Mouse (Mus musculus) liver, postnatal 0 days (tissue): ENCODE data around the gene Lrrn4. TPM values are rescaled to one million over a fixed set of nuclear protein-coding genes. Genes with fewer than 3 reads are reported as not detected.
A peak's percentile ranks its signal among the peaks of the same experiment; 100 is the strongest.

ENCODE experiments used
- ATAC-seq: fragments of 200-750 bp; cut with Nextera tagmentation; 2 replicates; pipeline ENCODE4 v1.8.0; 2017; ENCODE audit warnings: mild to moderate bottlenecking, moderate library complexity
- DNase-seq: peaks from one replicate; pipeline ENCODE4 v3.0.0-alpha.2; 2016
- H3K27ac ChIP-seq: fragments of 300-500 bp; sonication (generic); 2 replicates; pipeline ENCODE4 v1.5.1; 2014; ENCODE audit warnings: antibody characterized with exemption, moderate library complexity, mild to moderate bottlenecking, low read depth
- H3K27me3 ChIP-seq: fragments of 300-500 bp; sonication (generic); 2 replicates; pipeline ENCODE4 v1.6.1; 2014; ENCODE audit warnings: low read length, control low read depth, mixed read lengths; ENCODE audit not compliant: insufficient read depth
- H3K36me3 ChIP-seq: fragments of 300-500 bp; sonication (generic); replicated peaks from 2 replicates; pipeline ENCODE4 v1.6.1; 2014; ENCODE audit warnings: mild to moderate bottlenecking, control low read depth, low read length, moderate library complexity, mixed read lengths; ENCODE audit not compliant: insufficient read depth
- H3K4me1 ChIP-seq: fragments of 300-500 bp; sonication (generic); 2 replicates; pipeline ENCODE4 v1.6.1; 2014; ENCODE audit warnings: antibody characterized with exemption, mild to moderate bottlenecking, control low read depth; ENCODE audit not compliant: insufficient read depth
- H3K4me2 ChIP-seq: fragments of 300-500 bp; sonication (generic); 2 replicates; pipeline ENCODE4 v1.6.1; 2014; ENCODE audit warnings: low read depth, mild to moderate bottlenecking, low read length, moderate library complexity, mixed read lengths
- H3K4me3 ChIP-seq: fragments of 300-500 bp; sonication (generic); 2 replicates; pipeline ENCODE4 v1.5.1; 2014; ENCODE audit warnings: low read depth, low read length
- H3K9ac ChIP-seq: fragments of 300-500 bp; sonication (generic); replicated peaks from 2 replicates; pipeline ENCODE4 v1.6.1; 2014; ENCODE audit warnings: mild to moderate bottlenecking, moderate library complexity
- H3K9me3 ChIP-seq: fragments of 300-500 bp; sonication (generic); 2 replicates; pipeline ENCODE4 v1.6.1; 2016; ENCODE audit warnings: mild to moderate bottlenecking, control low read depth, low read length, mixed read lengths
- CTCF ChIP-seq: sonication (generic); IDR thresholded peaks from 2 replicates; pipeline ENCODE4 v1.5.1; 2016; ENCODE audit warnings: antibody characterized with exemption, low read depth
- EP300 ChIP-seq: IDR thresholded peaks from 2 replicates; pipeline ENCODE4 v1.6.1; 2016; ENCODE audit warnings: antibody characterized with exemption, low read depth, mild to moderate bottlenecking
- WGBS: fragments of 180-500 bp; shearing (Covaris S2); extraction: QIAGEN DNeasy Blood & Tissue Kit; methylation state at CpG from one replicate; pipeline ENCODE4 v1.1.7; 2014; ENCODE audit not compliant: insufficient replicate concordance; 5-methylcytosine and 5-hydroxymethylcytosine counted together
- polyA plus RNA-seq: library from polyadenylated mRNA; unstranded; fragments of >200 nt; fragmentation: Nextera tagmentation; extraction: Ambion mirVana; gene quantifications from 2 replicates; pipeline ENCODE4 v1.2.1, GENCODE M21; 2015

Lrrn4 gene
- polyA plus RNA-seq, 1 experiment from 2014 or later = 1.2 TPM

DNA sequence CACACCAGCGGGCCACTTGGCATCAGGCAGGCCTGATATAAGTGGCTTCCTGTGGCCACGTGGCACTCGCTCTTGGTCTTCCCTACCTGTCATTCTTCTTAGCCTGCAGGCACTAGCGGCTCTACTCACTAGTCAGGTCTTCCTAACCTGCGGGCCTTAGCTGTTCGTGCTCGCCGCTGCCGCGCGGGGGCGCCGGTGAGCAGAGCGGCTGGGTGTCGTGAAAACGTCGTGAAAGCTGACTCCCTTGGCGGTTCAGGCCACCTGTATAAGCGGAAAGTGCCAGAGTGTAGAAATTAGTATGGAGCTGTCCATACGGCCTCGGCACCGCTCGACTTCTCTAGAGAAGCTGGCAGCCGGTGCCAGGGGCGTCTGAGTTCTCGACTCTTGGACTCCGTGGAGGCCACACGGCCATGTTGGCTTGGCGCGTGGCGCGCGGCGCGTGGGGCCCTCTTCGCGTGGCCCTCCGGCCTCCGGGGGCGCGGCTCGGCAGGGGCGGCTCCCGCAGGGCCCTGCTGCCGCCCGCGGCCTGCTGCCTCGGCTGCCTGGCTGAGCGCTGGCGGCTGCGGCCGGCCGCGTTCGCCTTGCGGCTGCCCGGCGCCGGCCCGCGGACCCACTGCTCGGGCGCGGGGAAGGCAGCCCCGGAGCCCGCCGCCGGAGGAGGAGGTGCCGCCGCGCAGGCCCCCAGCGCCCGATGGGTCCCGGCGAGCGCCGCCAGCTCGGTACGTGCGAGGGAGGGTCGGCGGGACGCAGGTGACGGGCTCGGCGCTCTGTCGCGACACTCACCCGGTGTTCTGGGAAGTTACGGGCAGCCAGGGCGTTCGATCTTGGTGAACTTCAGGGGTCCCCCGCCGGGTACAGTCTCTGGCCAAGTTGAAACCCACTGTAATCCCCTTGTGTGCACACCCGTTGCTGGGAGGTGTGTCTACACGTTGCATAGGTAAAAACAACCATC is 34.0 kb downstream of the Lrrn4 start, which contains the start of gene Crls1:
TSS of gene Crls1 (plus strand) at position 260 of the 952 bp plus-strand sequence.
- ATAC-seq (peak; percentile 87), DNase-seq (peak; percentile 98)
- Histone ChIP-seq H3K4me2 (peak within 1 kb of the TSS; percentile 83), H3K9me3 (no peaks in the 10 kb centered on the region), H3K27me3 (no peaks in the 10 kb centered on the region), H3K36me3 (peaks cover 7% of the 10 kb centered on the region), H3K4me3 (peak within 1 kb of the TSS; percentile 76), H3K4me1 (peaks cover 4% of the 10 kb centered on the region; the same call in 1 of the 2 replicates), H3K27ac (peak within 1 kb of the TSS; percentile 89), H3K9ac (peak within 1 kb of the TSS; percentile 86)
- TF ChIP-seq EP300 (no peak), CTCF (peak; percentile 100)
- under 1% methylated on average over 87 of the region's 96 CpGs for WGBS

DNA sequence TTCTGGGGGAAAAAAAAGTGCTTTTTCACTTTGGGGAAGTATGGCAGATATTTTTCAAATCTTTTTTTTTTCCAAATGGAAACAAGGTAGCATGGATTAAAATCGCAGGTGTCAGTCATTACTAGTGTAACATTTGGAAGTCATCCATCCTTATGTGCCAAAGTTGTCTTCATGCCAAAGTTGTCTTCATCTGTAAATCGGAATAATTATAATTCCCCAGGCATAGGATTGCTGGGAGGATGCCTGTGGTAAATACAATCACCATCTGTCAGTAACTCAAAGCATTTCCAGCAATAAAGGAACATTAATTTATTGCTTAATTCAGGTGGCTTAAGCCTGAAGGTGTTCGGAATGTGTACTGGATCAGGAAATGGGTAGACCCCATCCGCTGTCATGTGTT is 39.6 kb downstream of the Lrrn4 start:
- no peak for TF ChIP-seq EP300
- no peak for TF ChIP-seq CTCF
- Histone ChIP-seq H3K36me3 (no peaks in the 10 kb centered on the region; the same call in 1 of the 2 replicates), H3K27ac (no peak overlapping the region), H3K9me3 (no peaks in the 10 kb centered on the region), H3K4me2 (no peak overlapping the region), H3K4me3 (no peak overlapping the region), H3K4me1 (no peaks in the 10 kb centered on the region), H3K9ac (no peak overlapping the region), H3K27me3 (no peaks in the 10 kb centered on the region)
- no peak for ATAC-seq
- 87% methylated on average over 4 of the region's 4 CpGs for WGBS
- DNase-seq = no peak

Other genes starting within 250 kb of the Lrrn4 start
- gene Shld1, start 194.0 kb downstream of the Lrrn4 start, polyA plus RNA-seq = 9.5 and 11.1 TPM in 2 replicates
- gene Chgb, start 99.6 kb downstream of the Lrrn4 start, polyA plus RNA-seq = 0.09 TPM in 1 of 2 replicates, not detected in the other
- 17.3 TPM in 2 replicates for gene Trmt6, start 64.8 kb downstream of the Lrrn4 start, polyA plus RNA-seq
- 2.1 and 2.9 TPM in 2 replicates for gene Mcm8, start 64.8 kb downstream of the Lrrn4 start, polyA plus RNA-seq
- 18.9 and 20.4 TPM in 2 replicates for gene Crls1, start 34.2 kb downstream of the Lrrn4 start, polyA plus RNA-seq
- 0.41 and 0.43 TPM in 2 replicates for gene Fermt1, start 65.0 kb upstream of the Lrrn4 start, polyA plus RNA-seq